Mouse (Mus musculus): ENCODE measurements around the gene Prkar1a. TPM values are rescaled to one million over a fixed set of nuclear protein-coding genes. Genes with fewer than 3 reads are reported as not detected.

The Prkar1a gene
- polyA plus RNA-seq, 1 experiment: 69.4 TPM

DNA sequence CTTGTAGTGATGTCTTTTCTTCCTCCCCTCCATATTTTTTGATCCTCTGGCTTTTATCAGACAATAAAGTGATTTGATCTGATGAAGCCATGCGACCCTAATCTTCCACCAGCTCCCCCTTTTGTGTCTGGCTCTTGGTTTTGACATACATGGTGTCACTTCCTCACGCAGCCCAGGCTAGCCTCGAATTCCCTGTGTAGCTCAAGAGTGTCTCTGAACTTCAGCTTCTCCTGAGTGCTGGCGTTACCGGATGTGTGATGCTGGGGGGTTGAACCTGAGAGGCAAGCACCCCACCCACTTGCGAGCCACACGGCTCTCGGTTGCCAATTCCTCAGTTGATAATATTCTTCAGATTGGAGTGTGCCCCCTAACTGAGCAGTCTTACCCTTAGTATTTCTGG, 23.2 kb downstream of the Prkar1a start:
- TF ChIP-seq FLI1 (IDR thresholded peaks at IDR 0.05; ENCODE audit: low read length) (no peak), GATA1 (IDR thresholded peaks at IDR 0.05; ENCODE audit: borderline replicate concordance, low read length) (no peak)
- Histone ChIP-seq H3K4me1 (peaks cover 82% of the 10 kb centered on the region), H3K27me3 (replicated peaks) (peaks cover 2% of the 10 kb centered on the region), H3K36me3 (replicated peaks; ENCODE audit: low read length) (peaks cover 82% of the 10 kb centered on the region), H3K9me3 (no peaks in the 10 kb centered on the region), H3K4me3 (replicated peaks) (no peak overlapping the region)

DNA sequence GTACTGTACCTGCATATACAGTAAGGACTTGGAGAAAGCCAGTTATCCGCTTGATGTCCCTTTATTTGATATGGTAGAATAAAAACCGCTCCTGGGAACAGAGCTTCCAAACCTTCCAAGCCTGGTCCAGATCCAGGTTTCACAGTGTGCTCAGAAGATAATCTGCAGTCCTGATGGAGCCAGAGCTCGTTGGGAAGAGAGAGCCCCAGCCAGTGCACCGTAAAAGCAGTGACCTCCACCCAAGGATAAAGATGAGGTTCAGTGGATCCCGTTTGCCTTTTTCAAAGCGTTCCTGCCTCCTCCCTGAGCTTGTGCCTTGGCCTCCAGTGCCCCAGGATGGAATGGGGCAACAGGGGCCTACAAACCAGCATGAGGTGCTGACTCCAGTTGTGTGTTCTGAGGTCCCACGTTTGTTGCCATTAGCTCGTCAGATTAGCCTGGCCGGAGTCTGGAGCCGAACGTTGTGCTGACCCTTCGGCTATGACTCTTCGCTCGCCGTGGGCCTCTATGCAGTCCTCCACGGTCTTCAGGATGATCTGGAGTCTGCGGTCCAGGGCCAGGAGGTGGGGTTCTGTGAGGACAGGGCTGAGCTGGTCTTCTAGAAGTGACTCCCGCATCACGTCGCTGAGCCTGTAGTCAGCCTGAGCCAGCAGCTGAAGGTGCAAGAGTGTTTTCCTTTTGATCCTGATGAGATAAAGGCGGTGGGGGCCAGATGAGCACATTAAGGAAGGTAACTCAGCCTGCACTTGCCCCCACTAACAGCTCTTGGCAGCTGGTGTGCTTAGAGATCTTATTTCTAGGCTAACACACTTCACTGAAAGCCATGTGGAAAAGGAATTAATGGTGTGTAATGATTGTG, 23.9 kb downstream of the Prkar1a start:
- peaks cover 75% of the 10 kb centered on the region for H3K36me3 ChIP-seq (replicated peaks; ENCODE audit: low read length)
- peaks cover 79% of the 10 kb centered on the region for H3K4me1 ChIP-seq
- H3K27me3 ChIP-seq (replicated peaks): peaks cover 4% of the 10 kb centered on the region
- H3K9me3 ChIP-seq: no peaks in the 10 kb centered on the region
- H3K4me3 ChIP-seq (replicated peaks): no peak overlapping the region
- no peak for TF ChIP-seq GATA1 (IDR thresholded peaks at IDR 0.05; ENCODE audit: borderline replicate concordance, low read length)
- no peak for TF ChIP-seq FLI1 (IDR thresholded peaks at IDR 0.05; ENCODE audit: low read length)

DNA sequence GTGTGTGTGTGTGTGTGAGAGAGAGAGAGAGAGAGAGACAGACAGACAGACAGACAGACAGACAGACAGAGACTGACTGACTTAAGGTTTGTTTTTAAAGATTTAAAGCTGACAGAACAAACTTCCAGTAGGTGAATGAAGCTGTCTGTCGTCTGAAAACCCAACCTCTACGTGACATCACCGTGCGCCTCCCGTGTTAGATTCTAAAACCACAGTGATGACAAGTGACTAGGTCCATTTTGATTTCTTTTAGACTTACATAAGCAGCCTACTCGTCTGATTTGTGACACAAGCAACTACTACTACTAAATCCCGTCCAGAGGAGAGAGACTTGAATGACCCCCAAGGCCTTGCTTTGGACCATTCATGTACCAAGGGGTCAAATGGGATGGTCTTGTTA, 24.5 kb downstream of the Prkar1a start:
- H3K36me3 ChIP-seq (replicated peaks; ENCODE audit: low read length): peaks cover 73% of the 10 kb centered on the region
- H3K4me1 ChIP-seq: peaks cover 79% of the 10 kb centered on the region
- no peaks in the 10 kb centered on the region for H3K9me3 ChIP-seq
- TF ChIP-seq FLI1 (IDR thresholded peaks at IDR 0.05; ENCODE audit: low read length) (no peak), GATA1 (IDR thresholded peaks at IDR 0.05; ENCODE audit: borderline replicate concordance, low read length) (no peak)
- no peak overlapping the region for H3K4me3 ChIP-seq (replicated peaks)
- peaks cover 4% of the 10 kb centered on the region for H3K27me3 ChIP-seq (replicated peaks)

DNA sequence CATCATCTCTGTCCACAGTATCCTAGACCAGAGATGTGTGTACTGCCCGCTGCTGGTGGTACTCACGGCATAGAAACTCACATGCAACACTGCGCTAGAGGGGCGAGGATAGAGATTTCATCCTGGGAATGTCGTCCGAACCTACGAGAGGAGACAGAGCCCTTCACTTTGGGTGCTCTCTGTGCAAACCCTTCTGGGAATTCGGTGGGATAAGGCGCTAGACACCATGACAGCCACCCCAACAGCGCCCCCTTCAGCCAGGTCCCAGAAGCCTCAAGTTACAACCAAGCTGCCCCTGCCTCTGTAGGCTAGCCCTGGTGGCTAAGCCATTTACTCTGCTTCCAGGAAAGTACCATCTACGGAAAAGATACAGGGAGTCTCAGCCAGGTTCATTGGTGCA, 25.3 kb downstream of the Prkar1a start:
- peaks cover 74% of the 10 kb centered on the region for H3K4me1 ChIP-seq
- no peak overlapping the region for H3K4me3 ChIP-seq (replicated peaks)
- no peaks in the 10 kb centered on the region for H3K9me3 ChIP-seq
- H3K27me3 ChIP-seq (replicated peaks): peaks cover 4% of the 10 kb centered on the region
- peaks cover 66% of the 10 kb centered on the region for H3K36me3 ChIP-seq (replicated peaks; ENCODE audit: low read length)
- TF ChIP-seq FLI1 (IDR thresholded peaks at IDR 0.05; ENCODE audit: low read length) (no peak), GATA1 (IDR thresholded peaks at IDR 0.05; ENCODE audit: borderline replicate concordance, low read length) (no peak)

DNA sequence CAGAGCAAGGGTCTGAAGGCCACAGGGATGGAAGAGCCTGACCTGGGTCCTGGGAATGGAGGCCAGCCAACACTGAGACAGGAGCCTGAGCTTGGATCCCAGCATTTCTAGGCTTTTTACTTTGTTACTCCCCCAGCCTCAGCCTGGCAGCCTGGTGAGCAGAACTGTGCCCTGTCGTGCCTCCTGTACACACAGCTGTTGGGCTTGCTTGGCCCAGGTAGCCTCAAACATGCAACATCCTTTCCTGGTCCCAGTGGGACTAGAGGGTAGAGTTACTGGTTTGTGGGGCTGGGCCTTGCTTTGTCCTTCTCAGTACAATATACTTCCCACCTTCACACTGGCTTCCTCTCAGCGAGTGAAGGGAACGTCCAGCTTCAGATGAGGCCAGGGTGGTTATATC, 26.0 kb downstream of the Prkar1a start:
- Histone ChIP-seq H3K9me3 (no peaks in the 10 kb centered on the region), H3K4me1 (peaks cover 68% of the 10 kb centered on the region), H3K36me3 (replicated peaks; ENCODE audit: low read length) (peaks cover 59% of the 10 kb centered on the region), H3K4me3 (replicated peaks) (no peak overlapping the region), H3K27me3 (replicated peaks) (peaks cover 4% of the 10 kb centered on the region)
- no peak for TF ChIP-seq GATA1 (IDR thresholded peaks at IDR 0.05; ENCODE audit: borderline replicate concordance, low read length)
- no peak for TF ChIP-seq FLI1 (IDR thresholded peaks at IDR 0.05; ENCODE audit: low read length)

DNA sequence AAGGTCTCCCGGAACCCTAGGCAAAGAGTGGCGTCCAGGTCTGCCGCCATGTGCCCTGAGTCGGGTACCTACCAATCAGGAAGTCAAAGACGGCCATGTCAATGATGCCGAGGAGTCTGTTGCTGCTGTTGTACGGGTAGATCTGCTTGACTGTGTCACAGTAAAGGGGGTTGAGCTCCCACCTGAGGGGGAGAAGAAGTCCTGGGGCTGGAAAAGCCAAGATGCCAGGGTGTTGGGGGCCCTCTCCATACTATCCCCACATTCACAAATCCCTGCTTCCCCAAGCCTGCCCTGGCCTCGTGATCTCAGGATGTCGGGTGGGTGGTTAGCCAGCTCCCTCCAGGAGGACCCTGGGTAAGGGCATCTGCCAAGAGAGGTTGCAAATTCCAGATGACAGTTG, 26.6 kb downstream of the Prkar1a start:
- H3K27me3 ChIP-seq (replicated peaks): peaks cover 4% of the 10 kb centered on the region
- H3K36me3 ChIP-seq (replicated peaks; ENCODE audit: low read length): peaks cover 53% of the 10 kb centered on the region
- TF ChIP-seq GATA1 (IDR thresholded peaks at IDR 0.05; ENCODE audit: borderline replicate concordance, low read length) (no peak), FLI1 (IDR thresholded peaks at IDR 0.05; ENCODE audit: low read length) (no peak)
- no peak overlapping the region for H3K4me3 ChIP-seq (replicated peaks)
- peaks cover 62% of the 10 kb centered on the region for H3K4me1 ChIP-seq
- H3K9me3 ChIP-seq: no peaks in the 10 kb centered on the region

DNA sequence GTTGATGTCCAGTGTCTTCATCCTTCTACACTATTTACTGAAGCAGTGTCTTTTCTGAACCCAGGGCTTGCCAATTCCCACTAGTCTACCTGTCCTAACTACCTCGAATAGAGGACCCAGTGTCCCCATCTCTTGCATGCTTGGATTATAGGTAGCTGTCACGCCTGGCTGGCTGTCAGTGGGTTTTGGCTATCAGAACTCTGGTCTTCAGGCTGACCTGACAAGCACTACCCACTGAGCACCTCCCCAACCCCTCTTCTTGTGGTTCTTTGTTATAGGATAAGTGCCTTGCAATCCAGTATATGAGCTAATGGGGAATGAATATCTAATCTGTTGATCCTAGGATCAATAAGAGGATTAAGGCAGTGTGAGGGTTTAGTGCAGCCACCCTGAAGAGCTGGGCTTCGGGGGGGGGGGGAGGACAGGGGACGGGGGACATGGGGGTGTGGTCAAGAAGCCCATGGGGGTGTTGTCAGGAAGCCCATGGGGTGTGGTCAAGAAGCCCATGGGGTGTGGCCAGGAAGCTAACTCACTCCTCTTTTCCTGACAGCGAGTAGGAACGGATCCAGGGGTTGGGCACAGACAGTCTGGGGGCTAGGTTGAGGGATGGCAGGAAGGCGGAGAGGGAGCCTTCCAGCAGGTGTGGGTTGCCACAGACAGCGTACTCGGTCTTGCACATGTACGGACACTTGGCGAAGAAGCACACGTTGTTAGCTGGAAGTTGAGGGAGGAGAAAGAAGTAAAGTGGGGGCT, 27.6 kb downstream of the Prkar1a start:
- H3K4me3 ChIP-seq (replicated peaks): peak overlapping the region; percentile 4
- H3K9me3 ChIP-seq: no peaks in the 10 kb centered on the region
- peaks cover 52% of the 10 kb centered on the region for H3K4me1 ChIP-seq
- no peak for TF ChIP-seq FLI1 (IDR thresholded peaks at IDR 0.05; ENCODE audit: low read length)
- no peak for TF ChIP-seq GATA1 (IDR thresholded peaks at IDR 0.05; ENCODE audit: borderline replicate concordance, low read length)
- peaks cover 4% of the 10 kb centered on the region for H3K27me3 ChIP-seq (replicated peaks)
- peaks cover 43% of the 10 kb centered on the region for H3K36me3 ChIP-seq (replicated peaks; ENCODE audit: low read length)

DNA sequence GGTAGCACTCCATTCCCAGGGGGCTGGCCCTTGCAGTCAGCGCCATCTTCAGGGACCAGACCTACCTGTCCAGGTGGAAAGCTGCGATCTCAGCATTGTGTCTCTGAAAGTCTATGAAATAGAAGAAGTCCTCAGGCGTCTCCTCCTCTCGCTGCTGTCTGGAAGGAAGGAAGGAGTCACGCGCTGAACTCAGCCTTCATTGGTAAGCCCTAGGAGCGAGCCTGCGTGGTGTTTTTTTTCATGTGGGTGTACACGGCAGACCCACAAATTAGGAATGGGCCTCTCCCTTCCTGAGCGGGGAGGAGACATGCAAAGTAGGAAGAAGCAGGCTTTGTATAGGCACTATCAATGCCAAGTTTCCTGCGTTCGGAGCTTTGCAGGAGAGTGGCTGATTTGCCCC, 29.1 kb downstream of the Prkar1a start:
- no peaks in the 10 kb centered on the region for H3K9me3 ChIP-seq
- H3K36me3 ChIP-seq (replicated peaks; ENCODE audit: low read length): peaks cover 31% of the 10 kb centered on the region
- peaks cover 48% of the 10 kb centered on the region for H3K4me1 ChIP-seq
- TF ChIP-seq GATA1 (IDR thresholded peaks at IDR 0.05; ENCODE audit: borderline replicate concordance, low read length) (no peak), FLI1 (IDR thresholded peaks at IDR 0.05; ENCODE audit: low read length) (no peak)
- no peak overlapping the region for H3K4me3 ChIP-seq (replicated peaks)
- H3K27me3 ChIP-seq (replicated peaks): peaks cover 4% of the 10 kb centered on the region

DNA sequence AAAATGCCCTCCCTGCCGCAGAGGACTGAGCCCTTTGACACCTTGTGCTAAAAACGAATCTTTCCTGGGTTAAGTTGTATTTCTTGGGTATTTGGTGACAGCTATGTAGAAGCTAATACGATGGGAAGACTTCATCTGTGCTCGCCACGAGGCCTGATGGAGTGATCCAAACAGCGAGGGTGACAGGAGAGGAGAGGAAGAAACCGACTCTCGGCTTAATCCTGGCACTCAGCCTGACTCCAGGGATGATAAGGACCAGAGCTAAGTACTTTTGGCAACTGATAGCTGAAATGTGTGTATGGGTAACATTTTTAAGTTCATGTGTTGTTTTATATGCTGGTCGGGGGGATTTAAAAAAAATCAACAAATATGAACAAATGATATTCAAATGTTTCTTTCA, 31.7 kb downstream of the Prkar1a start:
- TF ChIP-seq GATA1 (IDR thresholded peaks at IDR 0.05; ENCODE audit: borderline replicate concordance, low read length) (no peak), FLI1 (IDR thresholded peaks at IDR 0.05; ENCODE audit: low read length) (no peak)
- no peak overlapping the region for H3K4me3 ChIP-seq (replicated peaks)
- peaks cover 37% of the 10 kb centered on the region for H3K4me1 ChIP-seq
- no peaks in the 10 kb centered on the region for H3K9me3 ChIP-seq
- peaks cover 10% of the 10 kb centered on the region for H3K36me3 ChIP-seq (replicated peaks; ENCODE audit: low read length)
- peaks cover 12% of the 10 kb centered on the region for H3K27me3 ChIP-seq (replicated peaks)

DNA sequence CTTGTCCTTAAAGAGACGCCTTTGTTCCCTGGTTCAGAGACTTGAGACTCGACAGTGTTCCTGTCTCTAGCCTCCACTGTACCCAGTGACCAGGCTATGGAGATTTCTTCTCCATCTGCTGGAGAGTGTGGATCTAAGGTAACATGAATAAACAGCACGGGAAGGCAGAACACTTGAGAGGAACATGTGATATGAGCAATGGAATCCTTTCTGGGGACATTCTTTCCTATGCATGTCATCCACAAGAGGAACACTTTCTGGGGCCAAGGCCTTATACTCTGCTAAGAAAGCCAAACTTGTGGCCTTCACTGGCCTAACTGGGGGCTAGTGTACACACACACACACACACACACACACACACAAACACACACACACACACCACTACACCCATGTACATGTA, 32.4 kb downstream of the Prkar1a start:
- Histone ChIP-seq H3K9me3 (no peaks in the 10 kb centered on the region), H3K4me3 (replicated peaks) (no peak overlapping the region), H3K36me3 (replicated peaks; ENCODE audit: low read length) (peaks cover 8% of the 10 kb centered on the region), H3K4me1 (peaks cover 30% of the 10 kb centered on the region), H3K27me3 (replicated peaks) (peaks cover 12% of the 10 kb centered on the region)
- TF ChIP-seq FLI1 (IDR thresholded peaks at IDR 0.05; ENCODE audit: low read length) (no peak), GATA1 (IDR thresholded peaks at IDR 0.05; ENCODE audit: borderline replicate concordance, low read length) (no peak)

All from megakaryocyte, embryonic 14.5 days (primary cell).